Mouse (Mus musculus) lung, embryonic 15.5 days (tissue): ENCODE data around the gene Slc43a3. TPM values are rescaled to one million over a fixed set of nuclear protein-coding genes. Genes with fewer than 3 reads are reported as not detected.

ENCODE experiments used
- ATAC-seq: fragments of 200-750 bp; cut with Nextera tagmentation; 2 replicates; pipeline ENCODE4 v1.8.0; 2017; ENCODE audit warnings: moderate number of reproducible peaks, borderline replicate concordance; ENCODE audit not compliant: low FRiP score, low TSS enrichment; ENCODE audit errors: extremely low read depth
- H3K27ac ChIP-seq: fragments of 300-500 bp; sonication (generic); 2 replicates; pipeline ENCODE4 v1.5.1; 2015; ENCODE audit warnings: moderate library complexity, mild to moderate bottlenecking, inconsistent platforms
- H3K27me3 ChIP-seq: fragments of 300-500 bp; sonication (generic); 2 replicates; pipeline ENCODE4 v1.6.1; 2015; ENCODE audit warnings: inconsistent platforms
- H3K36me3 ChIP-seq: fragments of 300-500 bp; sonication (generic); 2 replicates; pipeline ENCODE4 v1.6.1; 2015; ENCODE audit warnings: inconsistent platforms
- H3K4me1 ChIP-seq: fragments of 300-500 bp; sonication (generic); 2 replicates; pipeline ENCODE4 v1.6.1; 2015; ENCODE audit warnings: inconsistent platforms
- H3K4me2 ChIP-seq: fragments of 300-500 bp; sonication (generic); 2 replicates; pipeline ENCODE4 v1.6.1; 2015; ENCODE audit warnings: inconsistent platforms, mild to moderate bottlenecking, moderate library complexity
- H3K4me3 ChIP-seq: fragments of 300-500 bp; sonication (generic); 2 replicates; pipeline ENCODE4 v1.5.1; 2015; ENCODE audit warnings: mild to moderate bottlenecking, inconsistent platforms
- H3K9ac ChIP-seq: fragments of 300-500 bp; sonication (generic); 2 replicates; pipeline ENCODE4 v1.6.1; 2015; ENCODE audit warnings: inconsistent platforms
- H3K9me3 ChIP-seq: fragments of 300-500 bp; sonication (generic); 2 replicates; pipeline ENCODE4 v1.6.1; 2016; ENCODE audit warnings: inconsistent platforms
- WGBS: fragments of 180-500 bp; shearing (Covaris S2); methylation state at CpG from one replicate; pipeline ENCODE4 v1.1.7; 2015; 5-methylcytosine and 5-hydroxymethylcytosine counted together
- polyA plus RNA-seq: library from polyadenylated mRNA; unstranded; fragments of >200 nt; fragmentation: Nextera tagmentation; extraction: Ambion mirVana; gene quantifications from 2 replicates; pipeline ENCODE4 v1.2.1, GENCODE M21; 2015

Gene Slc43a3
- polyA plus RNA-seq, 1 experiment from 2014 or later = 89.7 TPM

DNA sequence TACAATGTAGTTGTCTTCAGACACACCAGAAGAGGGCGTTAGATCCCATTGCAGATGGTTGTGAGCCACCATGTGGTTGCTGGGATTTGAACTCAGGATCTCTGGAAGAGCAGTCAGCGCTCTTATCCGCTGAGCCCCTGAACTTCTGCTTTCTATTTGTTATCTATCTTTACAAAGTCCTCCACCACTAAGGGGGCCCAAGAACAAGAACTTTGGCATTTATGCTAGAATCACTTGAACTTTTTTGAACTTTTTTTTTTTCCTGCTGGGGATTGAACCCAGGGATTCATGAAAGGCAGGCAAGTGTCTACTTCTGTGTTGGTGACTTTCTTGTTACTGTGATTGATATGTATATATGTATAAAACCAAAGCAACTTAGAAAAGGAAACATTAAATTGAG, 2.9 kb downstream of the Slc43a3 start:
- H3K27ac ChIP-seq = no peak overlapping the region
- H3K9me3 ChIP-seq = no peaks in the 10 kb centered on the region
- peaks cover 23% of the 10 kb centered on the region for H3K4me1 ChIP-seq
- no peak overlapping the region for H3K9ac ChIP-seq
- H3K4me2 ChIP-seq = 0 out of 2 replicates have a peak overlapping the region, but pooled peaks have one; percentile 16
- WGBS = 89% methylated on average over 3 of the region's 3 CpGs
- no peaks in the 10 kb centered on the region for H3K27me3 ChIP-seq
- H3K36me3 ChIP-seq = peaks cover 20% of the 10 kb centered on the region; the same call in 1 of the 2 replicates
- no peak overlapping the region for H3K4me3 ChIP-seq
- no peak for ATAC-seq

DNA sequence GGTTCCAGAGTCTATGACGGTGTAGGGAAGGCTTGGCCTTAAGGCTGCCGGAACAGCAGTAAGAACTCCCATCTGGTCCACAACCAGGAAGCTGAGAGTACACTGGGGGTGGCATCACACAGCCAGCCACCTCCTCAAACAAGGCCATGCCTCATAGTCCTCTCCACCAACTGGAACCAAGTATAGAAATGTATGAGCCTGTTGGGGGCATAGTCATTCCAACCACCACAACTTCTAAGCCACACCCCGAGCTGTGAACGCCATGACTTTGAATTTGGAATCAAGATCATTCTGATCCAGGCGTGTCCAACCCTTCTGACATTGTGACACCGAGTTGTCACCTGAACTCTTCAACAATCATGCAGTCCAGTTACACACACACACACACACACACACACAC, 3.3 kb downstream of the Slc43a3 start:
- no peak overlapping the region for H3K27ac ChIP-seq
- H3K4me2 ChIP-seq = no peak overlapping the region
- peaks cover 23% of the 10 kb centered on the region for H3K4me1 ChIP-seq
- peaks cover 23% of the 10 kb centered on the region; the same call in 1 of the 2 replicates for H3K36me3 ChIP-seq
- no peak overlapping the region for H3K9ac ChIP-seq
- no peak overlapping the region for H3K4me3 ChIP-seq
- H3K9me3 ChIP-seq = no peaks in the 10 kb centered on the region
- no peak for ATAC-seq
- H3K27me3 ChIP-seq = no peaks in the 10 kb centered on the region
- WGBS = 85% methylated on average over 6 of the region's 6 CpGs

DNA sequence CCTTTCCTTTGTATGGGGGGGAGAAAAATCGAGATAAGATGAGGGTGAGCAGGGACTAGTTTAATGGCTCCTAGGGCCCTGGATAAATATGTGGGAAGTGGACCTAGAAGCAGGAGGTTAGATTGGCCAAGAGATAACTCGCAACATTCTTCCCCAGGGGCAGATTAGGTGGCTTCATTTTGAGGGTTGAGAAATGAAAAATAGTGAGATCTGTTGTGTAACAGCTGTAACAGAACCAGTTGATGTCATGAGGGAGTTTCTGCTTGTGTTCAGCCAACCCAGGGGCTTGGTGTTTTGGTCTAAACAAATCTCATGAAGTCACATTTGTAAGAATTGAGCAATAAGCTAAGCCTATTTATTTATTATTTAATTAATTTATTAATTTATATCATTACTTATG, 5.0 kb downstream of the Slc43a3 start:
- peaks cover 38% of the 10 kb centered on the region for H3K36me3 ChIP-seq

DNA sequence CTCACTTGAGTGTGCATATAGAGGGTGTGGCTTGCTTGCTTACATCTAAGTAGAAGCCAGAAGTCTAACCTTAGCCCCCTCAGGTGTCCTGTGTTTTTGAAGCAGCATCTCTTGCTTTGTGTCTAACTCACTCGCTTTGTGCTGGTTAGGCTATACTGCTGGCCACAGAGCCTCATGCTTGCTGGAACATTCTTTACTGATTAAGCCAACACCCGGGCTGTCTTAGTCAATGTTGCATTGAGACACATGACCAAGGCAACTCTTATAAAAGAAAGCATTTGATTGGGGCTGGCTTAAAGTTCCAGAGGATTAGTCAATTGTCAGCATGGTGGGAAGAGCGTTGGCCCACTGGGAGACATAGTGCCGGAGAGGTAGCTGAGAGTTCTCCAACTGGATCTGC, 5.4 kb downstream of the Slc43a3 start:
- Histone ChIP-seq H3K27me3 (no peaks in the 10 kb centered on the region), H3K36me3 (peaks cover 42% of the 10 kb centered on the region), H3K4me1 (peaks cover 23% of the 10 kb centered on the region), H3K9ac (no peak overlapping the region), H3K27ac (no peak overlapping the region), H3K4me2 (no peak overlapping the region), H3K4me3 (no peak overlapping the region), H3K9me3 (no peaks in the 10 kb centered on the region)
- no peak for ATAC-seq
- WGBS = 93% methylated on average over 4 of the region's 4 CpGs

More for the DNA sequence above, 5.0 kb downstream of the Slc43a3 start:
- no peak overlapping the region for H3K4me3 ChIP-seq
- H3K4me2 ChIP-seq = no peak overlapping the region
- peaks cover 23% of the 10 kb centered on the region for H3K4me1 ChIP-seq
- H3K27ac ChIP-seq = no peak overlapping the region
- no peak overlapping the region for H3K9ac ChIP-seq
- no peak for ATAC-seq
- no peaks in the 10 kb centered on the region for H3K27me3 ChIP-seq
- H3K9me3 ChIP-seq = no peaks in the 10 kb centered on the region
- WGBS = 58% methylated on average over 2 of the region's 2 CpGs

- Histone ChIP-seq H3K4me3 (no peak overlapping the region), H3K36me3 (peaks cover 85% of the 10 kb centered on the region)
- WGBS = 74% methylated on average over 3 of the region's 3 CpGs
These were observed 10.9 kb downstream of the Slc43a3 start for GRCm38 (mm10) chr2:84947154-84947771.

GRCm38 (mm10) chr2:84948252-84948651, 11.9 kb downstream of the Slc43a3 start:
- WGBS = 82% methylated on average over 7 of the region's 7 CpGs
- Histone ChIP-seq H3K9me3 (no peaks in the 10 kb centered on the region), H3K36me3 (peaks cover 90% of the 10 kb centered on the region), H3K27me3 (no peaks in the 10 kb centered on the region), H3K9ac (no peak overlapping the region), H3K4me1 (no peaks in the 10 kb centered on the region), H3K4me2 (no peak overlapping the region), H3K27ac (no peak overlapping the region), H3K4me3 (no peak overlapping the region)
- ATAC-seq = no peak

More at GRCm38 (mm10) chr2:84947154-84947771, 10.9 kb downstream of the Slc43a3 start:
- Histone ChIP-seq H3K9me3 (no peaks in the 10 kb centered on the region), H3K27ac (no peak overlapping the region), H3K27me3 (no peaks in the 10 kb centered on the region), H3K9ac (no peak overlapping the region), H3K4me1 (no peaks in the 10 kb centered on the region), H3K4me2 (no peak overlapping the region)
- no peak for ATAC-seq

DNA sequence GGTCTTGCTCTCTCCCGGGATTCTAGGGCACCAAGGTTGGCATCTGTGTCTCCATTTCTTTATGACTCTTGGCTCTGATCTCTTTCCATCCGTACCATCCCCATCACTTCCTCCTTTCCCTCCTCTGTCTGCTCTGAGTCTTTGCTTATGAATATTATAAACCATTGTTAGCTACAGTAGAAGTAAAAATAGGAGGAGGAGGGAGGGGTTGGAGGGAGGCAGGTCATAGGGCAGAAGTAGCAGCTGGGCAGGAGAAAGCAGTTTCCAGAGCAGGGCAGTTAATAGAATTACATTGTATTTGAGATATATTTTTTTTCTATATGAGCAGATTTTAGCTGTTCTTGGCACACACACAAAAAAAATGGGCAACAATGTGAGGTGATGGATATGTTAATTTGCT, 12.3 kb downstream of the Slc43a3 start:
- no peaks in the 10 kb centered on the region for H3K9me3 ChIP-seq
- H3K36me3 ChIP-seq = peaks cover 91% of the 10 kb centered on the region
- H3K4me2 ChIP-seq = no peak overlapping the region
- 85% methylated on average over 2 of the region's 2 CpGs for WGBS
- no peak overlapping the region for H3K27ac ChIP-seq
- H3K4me3 ChIP-seq = no peak overlapping the region
- no peak for ATAC-seq
- H3K9ac ChIP-seq = no peak overlapping the region
- no peaks in the 10 kb centered on the region for H3K4me1 ChIP-seq
- no peaks in the 10 kb centered on the region for H3K27me3 ChIP-seq

GRCm38 (mm10) chr2:84951027-84951426, 14.6 kb downstream of the Slc43a3 start:
- Histone ChIP-seq H3K36me3 (peaks cover 85% of the 10 kb centered on the region), H3K4me3 (no peak overlapping the region), H3K4me1 (no peaks in the 10 kb centered on the region), H3K4me2 (no peak overlapping the region), H3K9me3 (no peaks in the 10 kb centered on the region), H3K27ac (no peak overlapping the region), H3K9ac (no peak overlapping the region), H3K27me3 (no peaks in the 10 kb centered on the region)
- ATAC-seq = no peak
- 84% methylated on average over 8 of the region's 8 CpGs for WGBS

DNA sequence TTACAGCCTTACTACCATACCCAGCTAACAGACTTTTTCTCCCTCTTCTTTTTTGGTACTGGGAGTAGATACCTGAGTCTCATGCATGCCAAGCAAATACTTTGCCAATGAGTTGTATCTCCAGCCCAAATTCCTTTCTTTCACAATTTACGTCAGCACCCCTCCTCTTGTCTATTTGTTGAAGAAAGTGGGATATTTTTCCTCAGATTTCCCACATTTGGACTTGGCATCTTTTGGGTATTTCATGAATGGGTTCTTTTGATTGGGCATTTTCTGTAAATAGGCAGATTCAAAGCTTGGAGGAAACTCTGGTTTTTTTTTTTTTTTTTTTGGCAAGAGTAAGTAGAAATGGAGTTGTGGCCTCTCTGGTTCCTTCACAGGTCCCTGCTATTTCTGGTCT, 15.9 kb downstream of the Slc43a3 start:
- no peak for ATAC-seq
- no peak overlapping the region for H3K4me3 ChIP-seq
- H3K36me3 ChIP-seq = peaks cover 86% of the 10 kb centered on the region
- no peaks in the 10 kb centered on the region for H3K9me3 ChIP-seq
- H3K9ac ChIP-seq = no peak overlapping the region
- no peaks in the 10 kb centered on the region for H3K27me3 ChIP-seq
- no peak overlapping the region for H3K4me2 ChIP-seq
- no peak overlapping the region for H3K27ac ChIP-seq
- no peaks in the 10 kb centered on the region for H3K4me1 ChIP-seq
- WGBS = 92% methylated on average over 1 of the region's 1 CpGs

DNA sequence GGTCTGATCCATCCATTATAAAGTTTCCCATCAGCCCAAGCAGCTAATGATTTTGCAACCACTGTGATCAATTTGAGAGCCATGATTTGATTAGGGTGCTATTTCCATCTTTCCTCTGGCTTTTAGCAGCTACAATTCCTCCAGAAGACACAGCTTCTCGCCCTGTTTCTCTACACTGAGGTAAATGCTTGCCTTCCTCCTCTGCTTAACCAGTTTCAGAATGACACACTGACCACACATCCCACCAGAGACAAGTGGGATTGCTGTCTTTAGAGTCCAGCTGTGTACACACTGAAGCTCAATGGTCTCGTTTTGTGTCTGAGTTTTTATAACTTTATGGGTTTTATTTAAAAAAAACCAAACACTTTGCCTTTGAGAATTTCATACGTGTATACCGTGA, 16.3 kb downstream of the Slc43a3 start:
- no peak overlapping the region for H3K9ac ChIP-seq
- no peak overlapping the region for H3K4me3 ChIP-seq
- no peak for ATAC-seq
- WGBS = 72% methylated on average over 4 of the region's 4 CpGs
- H3K36me3 ChIP-seq = peaks cover 86% of the 10 kb centered on the region
- no peaks in the 10 kb centered on the region for H3K4me1 ChIP-seq
- no peaks in the 10 kb centered on the region for H3K9me3 ChIP-seq
- no peak overlapping the region for H3K27ac ChIP-seq
- H3K4me2 ChIP-seq = no peak overlapping the region
- H3K27me3 ChIP-seq = no peaks in the 10 kb centered on the region

GRCm38 (mm10) chr2:84955435-84955834, 19.1 kb downstream of the Slc43a3 start:
- no peaks in the 10 kb centered on the region for H3K4me1 ChIP-seq
- H3K36me3 ChIP-seq = peaks cover 77% of the 10 kb centered on the region
- WGBS = 84% methylated on average over 9 of the region's 9 CpGs
- no peak overlapping the region for H3K4me2 ChIP-seq
- no peaks in the 10 kb centered on the region for H3K9me3 ChIP-seq
- H3K27me3 ChIP-seq = no peaks in the 10 kb centered on the region
- H3K9ac ChIP-seq = no peak overlapping the region
- no peak overlapping the region for H3K4me3 ChIP-seq
- H3K27ac ChIP-seq = no peak overlapping the region
- no peak for ATAC-seq

GRCm38 (mm10) chr2:84956274-84956673, 19.9 kb downstream of the Slc43a3 start:
- Histone ChIP-seq H3K27me3 (no peaks in the 10 kb centered on the region), H3K4me2 (no peak overlapping the region), H3K36me3 (peaks cover 69% of the 10 kb centered on the region), H3K9ac (no peak overlapping the region), H3K27ac (no peak overlapping the region), H3K9me3 (no peaks in the 10 kb centered on the region), H3K4me3 (no peak overlapping the region), H3K4me1 (no peaks in the 10 kb centered on the region)
- 0 out of 2 replicates have a peak, but pooled peaks have one; percentile 39 for ATAC-seq
- 59% methylated on average over 5 of the region's 5 CpGs for WGBS
